Mouse (Mus musculus): ENCODE measurements around the gene Fam184a. TPM values are rescaled to one million over a fixed set of nuclear protein-coding genes. Genes with fewer than 3 reads are reported as not detected.
A peak's percentile ranks its signal among the peaks of the same experiment; 100 is the strongest.

The Fam184a gene
- polyA plus RNA-seq, 1 experiment from 2014 or later = 2.5 TPM

DNA sequence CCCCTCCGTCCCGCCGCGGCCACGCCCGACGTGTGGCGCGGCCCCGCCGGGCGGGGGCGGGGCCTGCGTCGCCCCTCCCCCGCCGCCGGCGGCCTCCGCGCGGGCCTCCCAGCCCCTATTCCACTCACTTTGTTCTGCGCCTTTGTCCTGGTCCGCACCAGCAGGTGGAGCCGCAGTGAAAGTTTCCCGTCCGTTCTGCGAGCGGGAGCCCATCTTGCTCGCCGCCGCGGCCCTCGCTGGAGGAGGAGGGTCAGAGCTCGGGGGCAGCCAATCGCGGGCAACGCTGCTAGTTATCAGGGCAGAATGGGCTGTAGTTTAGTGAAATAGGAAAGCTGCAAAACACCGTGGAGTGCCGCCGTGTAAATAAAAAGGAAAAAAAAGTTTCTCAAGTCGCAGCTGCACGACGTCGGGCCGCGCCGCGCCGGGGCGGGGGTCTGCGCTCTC, 154.2 kb downstream of the Fam184a start, which contains the start of gene Asf1a:
Gene Asf1a (plus strand): TSS at position 81 of the 444 bp plus-strand sequence.
- H3K4me3 ChIP-seq = peak within 1 kb of the TSS; percentile 95
- WGBS = under 1% methylated on average over 52 of the region's 52 CpGs
- peak; percentile 94 for ATAC-seq (ENCODE audit: extremely low read depth, insufficient number of reproducible peaks, low FRiP score, low TSS enrichment)
- peaks cover 20% of the 10 kb centered on the region for H3K36me3 ChIP-seq
- no peaks in the 10 kb centered on the region for H3K27me3 ChIP-seq (replicated peaks)
- no peaks in the 10 kb centered on the region for H3K9me3 ChIP-seq
- peaks cover 39% of the 10 kb centered on the region for H3K4me1 ChIP-seq
- peak within 1 kb of the TSS; percentile 85 for H3K4me2 ChIP-seq
- peak within 1 kb of the TSS; percentile 99 for H3K27ac ChIP-seq (replicated peaks)
- H3K9ac ChIP-seq = peak within 1 kb of the TSS; percentile 99

DNA sequence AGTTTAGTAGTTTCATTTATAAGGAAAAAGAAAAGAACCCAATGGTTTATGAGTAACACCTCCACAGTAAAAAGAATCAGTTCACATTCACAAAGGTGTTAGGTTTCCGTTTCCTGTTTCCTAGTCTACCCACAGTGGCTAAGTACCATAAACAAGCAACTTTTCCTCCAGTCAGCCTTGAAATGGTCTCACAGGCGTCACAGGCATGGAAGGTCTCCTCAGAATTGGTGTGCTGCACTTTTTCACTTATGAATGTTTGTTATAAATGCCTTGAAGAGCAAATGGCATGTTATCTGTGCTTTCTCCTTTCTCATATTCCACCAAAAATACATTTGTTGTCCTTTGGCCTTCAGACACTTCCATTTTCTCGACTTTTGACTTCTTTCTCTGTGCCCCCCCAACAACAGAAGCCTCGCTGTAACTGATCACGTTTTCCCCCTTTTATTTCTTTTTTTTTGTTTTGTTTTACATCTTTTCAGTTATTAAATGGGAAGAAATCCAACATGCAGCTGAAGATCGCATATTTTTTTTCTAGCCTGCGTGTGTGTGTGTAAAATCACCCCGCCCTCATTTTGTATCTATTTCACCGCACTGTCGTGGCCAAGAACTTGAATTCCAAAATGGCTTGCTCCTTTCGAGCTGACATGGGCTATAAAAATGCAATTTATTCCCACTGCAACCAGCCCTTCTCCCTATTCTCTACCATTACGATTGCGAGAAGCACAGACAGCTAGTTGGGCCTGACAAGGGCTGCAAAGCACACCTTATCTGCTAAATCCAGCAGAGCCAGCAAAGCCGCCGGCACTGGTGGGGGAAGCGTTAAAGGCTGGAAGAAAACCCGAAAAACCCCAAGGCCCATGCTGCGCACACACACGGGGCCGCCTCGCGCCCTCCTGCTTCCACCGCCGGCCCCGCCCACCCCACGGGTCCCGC, 154.9 kb downstream of the Fam184a start:
- peak overlapping the region; percentile 85 for H3K4me2 ChIP-seq
- WGBS = 6% methylated on average over 27 of the region's 27 CpGs
- peaks cover 36% of the 10 kb centered on the region for H3K4me1 ChIP-seq
- ATAC-seq (ENCODE audit: extremely low read depth, insufficient number of reproducible peaks, low FRiP score, low TSS enrichment) = no peak
- H3K36me3 ChIP-seq = peaks cover 15% of the 10 kb centered on the region
- H3K27ac ChIP-seq (replicated peaks) = peak overlapping the region; percentile 99
- no peaks in the 10 kb centered on the region for H3K9me3 ChIP-seq
- H3K9ac ChIP-seq = peak overlapping the region; percentile 88
- H3K27me3 ChIP-seq (replicated peaks) = no peaks in the 10 kb centered on the region
- H3K4me3 ChIP-seq = peak overlapping the region; percentile 95

DNA sequence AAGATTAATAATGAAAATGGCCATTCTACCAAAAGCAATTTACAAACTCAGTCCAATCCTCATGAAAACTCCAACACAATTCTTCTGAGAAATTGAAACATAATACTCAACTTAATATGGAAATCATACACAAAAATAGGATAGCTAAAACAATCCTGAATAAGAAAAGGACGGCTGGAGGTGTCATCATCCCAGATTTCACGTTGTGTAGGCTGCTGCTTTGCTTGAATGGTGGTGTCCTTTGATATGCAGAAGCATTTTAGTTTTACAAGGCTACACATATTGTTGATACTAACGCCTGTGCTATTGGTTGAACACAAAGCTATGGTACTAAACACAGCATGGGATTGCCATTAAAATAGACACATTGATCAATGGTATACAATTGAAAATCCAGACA, 165.1 kb downstream of the Fam184a start:
- Histone ChIP-seq H3K27ac (replicated peaks) (no peak overlapping the region), H3K4me1 (peaks cover 4% of the 10 kb centered on the region), H3K27me3 (replicated peaks) (no peaks in the 10 kb centered on the region), H3K9ac (no peak overlapping the region), H3K4me2 (no peak overlapping the region), H3K4me3 (no peak overlapping the region), H3K9me3 (no peaks in the 10 kb centered on the region), H3K36me3 (no peaks in the 10 kb centered on the region)
- WGBS = 77% methylated on average over 3 of the region's 3 CpGs
- no peak for ATAC-seq (ENCODE audit: extremely low read depth, insufficient number of reproducible peaks, low FRiP score, low TSS enrichment)

Other genes starting within 250 kb of the Fam184a start
- 61.9 and 69.5 TPM in 2 replicates for gene Asf1a, start 154.4 kb downstream of the Fam184a start, polyA plus RNA-seq (2015; fragmentation: Nextera tagmentation; extraction: Ambion mirVana)
- gene Mcm9, start 120.7 kb downstream of the Fam184a start, polyA plus RNA-seq (2015; fragmentation: Nextera tagmentation; extraction: Ambion mirVana) = 8.6 and 10.4 TPM in 2 replicates

Measured in heart, embryonic 13.5 days (tissue).